Mouse (Mus musculus) thymus, postnatal 4 days (tissue): ENCODE data around the gene Samhd1.
"Not testable (repeated sequence)": the region's sequence is repeated elsewhere in the genome, so short reads cannot be mapped to it uniquely, and the experiment has no call there.

Source experiments
- DNase-seq: peaks from one replicate; pipeline ENCODE4 v3.0.0; 2021

Samhd1 gene

GRCm38 (mm10) chr2:157135014-157135413 lies at the start of gene Samhd1:
TSS of gene Samhd1 (minus strand) at chr2:157135265.
- DNase-seq: peak; percentile 76

- no peak for DNase-seq
Observed at GRCm38 (mm10) chr2:157178167-157178566, 43.1 kb upstream of the Samhd1 start.

- no peak for DNase-seq
Observed at GRCm38 (mm10) chr2:157176248-157176647, 41.2 kb upstream of the Samhd1 start.

- DNase-seq: no peak
Observed at GRCm38 (mm10) chr2:157174416-157174815, 39.4 kb upstream of the Samhd1 start.

GRCm38 (mm10) chr2:157173555-157173954 lies 38.5 kb upstream of the Samhd1 start:
- no peak for DNase-seq

GRCm38 (mm10) chr2:157172984-157173383 lies 37.9 kb upstream of the Samhd1 start:
- no peak for DNase-seq

- no peak for DNase-seq
Observed at GRCm38 (mm10) chr2:157170626-157171025, 35.6 kb upstream of the Samhd1 start.

GRCm38 (mm10) chr2:157170166-157170565 lies 35.1 kb upstream of the Samhd1 start:
- no peak for DNase-seq

- DNase-seq: no peak
Observed at GRCm38 (mm10) chr2:157166371-157167080, 31.5 kb upstream of the Samhd1 start.

- not testable (repeated sequence) for DNase-seq
Observed at GRCm38 (mm10) chr2:157165312-157166224, 30.5 kb upstream of the Samhd1 start.

- no peak for DNase-seq
Observed at GRCm38 (mm10) chr2:157164101-157164500, 29.0 kb upstream of the Samhd1 start.

GRCm38 (mm10) chr2:157156079-157156478 lies 21.0 kb upstream of the Samhd1 start:
- DNase-seq: no peak

GRCm38 (mm10) chr2:157153235-157153634 lies 18.2 kb upstream of the Samhd1 start:
- no peak for DNase-seq

- no peak for DNase-seq
Observed at GRCm38 (mm10) chr2:157148417-157148816, 13.4 kb upstream of the Samhd1 start.

- no peak for DNase-seq
Observed at GRCm38 (mm10) chr2:157147397-157148020, 12.4 kb upstream of the Samhd1 start.

GRCm38 (mm10) chr2:157145173-157145572 lies 10.1 kb upstream of the Samhd1 start:
- no peak for DNase-seq

GRCm38 (mm10) chr2:157144132-157144531 lies 9.1 kb upstream of the Samhd1 start:
- no peak for DNase-seq

GRCm38 (mm10) chr2:157141962-157142361 lies 6.9 kb upstream of the Samhd1 start:
- no peak for DNase-seq

- no peak for DNase-seq
Observed at GRCm38 (mm10) chr2:157139251-157139802, 4.3 kb upstream of the Samhd1 start.

- DNase-seq: no peak
Observed at GRCm38 (mm10) chr2:157138808-157139207, 3.7 kb upstream of the Samhd1 start.

GRCm38 (mm10) chr2:157137959-157138731 lies 3.1 kb upstream of the Samhd1 start:
- no peak for DNase-seq

GRCm38 (mm10) chr2:157136646-157137045 lies 1.6 kb upstream of the Samhd1 start:
- DNase-seq: no peak
